Mouse (Mus musculus): Measurements from ENCODE around the gene St3gal3. TPM values are rescaled to one million over a fixed set of nuclear protein-coding genes. Genes with fewer than 3 reads are reported as not detected.

The St3gal3 gene
- total RNA-seq, 1 experiment from 2014 or later: 6.8 TPM

DNA sequence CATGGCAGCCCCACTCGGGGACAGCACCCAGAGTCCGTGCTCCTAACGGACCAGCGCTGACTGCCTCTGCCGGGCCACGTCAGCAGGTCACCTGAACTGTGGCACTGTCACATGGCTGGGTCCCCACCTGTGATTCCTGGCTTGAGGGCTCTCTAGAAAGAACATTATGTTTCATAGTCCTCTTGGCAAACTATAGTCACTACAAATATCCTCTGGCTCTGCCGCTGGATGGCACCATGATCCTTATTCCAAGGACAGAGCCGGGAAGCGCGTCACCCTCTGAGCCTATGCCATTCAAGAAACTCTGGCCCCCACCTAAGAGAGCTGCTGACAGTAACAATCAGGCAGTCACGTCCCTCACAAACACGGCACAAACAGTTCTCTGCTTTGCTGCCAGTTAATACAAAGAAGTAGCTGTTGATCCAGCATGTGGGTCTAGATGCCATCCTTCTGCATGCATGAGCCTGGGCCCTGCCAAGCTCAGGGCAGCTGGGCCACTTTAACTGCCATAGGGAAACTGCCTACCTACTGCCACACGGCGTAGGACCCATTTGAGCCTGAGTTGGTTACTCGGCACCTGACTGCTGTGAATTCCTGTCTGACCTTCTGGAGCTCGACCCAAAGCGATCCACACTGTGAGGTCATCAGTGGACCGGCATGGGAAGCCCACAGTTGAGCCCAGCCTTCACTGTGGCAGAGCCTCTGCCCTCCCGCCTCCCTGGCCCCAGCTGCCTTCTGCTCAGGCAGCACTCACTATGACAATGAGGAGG is 13.0 kb upstream of the St3gal3 start:
- no peak for ATAC-seq (replicated peaks in 1 of 2; ENCODE audit: insufficient read depth in 1 of 2, low FRiP score in 2 of 2, low TSS enrichment in 1 of 2, low read depth in 1 of 2, poor library complexity in 2 of 2, severe bottlenecking in 2 of 2)

GRCm38 (mm10) chr4:118147090-118147489 is 12.4 kb upstream of the St3gal3 start:
- no peak for ATAC-seq (replicated peaks in 1 of 2; ENCODE audit: insufficient read depth in 1 of 2, low FRiP score in 2 of 2, low TSS enrichment in 1 of 2, low read depth in 1 of 2, poor library complexity in 2 of 2, severe bottlenecking in 2 of 2)

DNA sequence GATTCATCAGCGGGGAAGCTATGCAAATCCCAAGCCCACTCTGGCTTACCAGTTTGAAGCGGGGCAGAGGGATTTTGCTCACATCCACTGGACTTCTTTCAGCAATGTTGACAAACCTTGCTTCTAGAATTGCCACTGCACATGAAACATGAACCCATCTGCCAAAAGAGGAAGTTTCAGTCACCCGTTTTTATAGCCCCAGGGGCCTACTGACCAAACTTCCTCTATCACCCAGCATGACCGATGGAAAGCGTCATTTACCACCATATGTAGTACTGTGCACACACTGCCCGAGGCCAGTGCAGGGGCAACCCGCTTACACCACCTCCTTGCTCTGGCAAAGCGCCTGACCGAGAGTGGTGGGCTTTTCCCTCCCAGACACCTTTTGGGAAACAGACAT is 9.6 kb upstream of the St3gal3 start:
- ATAC-seq (replicated peaks in 1 of 2; ENCODE audit: insufficient read depth in 1 of 2, low FRiP score in 2 of 2, low TSS enrichment in 1 of 2, low read depth in 1 of 2, poor library complexity in 2 of 2, severe bottlenecking in 2 of 2): peak; percentile 90 to 93

DNA sequence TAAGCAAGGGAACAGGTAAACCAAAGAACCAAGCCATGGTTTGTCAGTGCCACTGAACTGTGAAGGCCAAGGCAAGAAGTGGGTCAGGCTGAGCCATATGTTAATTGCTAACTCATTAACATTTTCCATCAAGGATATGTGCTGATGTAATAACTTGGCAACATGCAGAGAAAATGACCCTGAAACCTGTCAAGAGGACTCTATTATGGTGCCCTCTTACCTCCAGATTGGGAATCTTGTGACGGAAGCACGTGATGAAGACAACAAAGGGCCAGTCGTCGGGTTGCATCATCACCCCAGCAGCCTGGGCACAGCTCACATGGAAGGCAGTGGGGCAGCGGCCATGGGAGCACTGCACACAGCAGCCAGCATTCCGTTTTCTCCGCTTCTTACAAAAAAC is 9.0 kb upstream of the St3gal3 start:
- no peak for ATAC-seq (replicated peaks in 1 of 2; ENCODE audit: insufficient read depth in 1 of 2, low FRiP score in 2 of 2, low TSS enrichment in 1 of 2, low read depth in 1 of 2, poor library complexity in 2 of 2, severe bottlenecking in 2 of 2)

DNA sequence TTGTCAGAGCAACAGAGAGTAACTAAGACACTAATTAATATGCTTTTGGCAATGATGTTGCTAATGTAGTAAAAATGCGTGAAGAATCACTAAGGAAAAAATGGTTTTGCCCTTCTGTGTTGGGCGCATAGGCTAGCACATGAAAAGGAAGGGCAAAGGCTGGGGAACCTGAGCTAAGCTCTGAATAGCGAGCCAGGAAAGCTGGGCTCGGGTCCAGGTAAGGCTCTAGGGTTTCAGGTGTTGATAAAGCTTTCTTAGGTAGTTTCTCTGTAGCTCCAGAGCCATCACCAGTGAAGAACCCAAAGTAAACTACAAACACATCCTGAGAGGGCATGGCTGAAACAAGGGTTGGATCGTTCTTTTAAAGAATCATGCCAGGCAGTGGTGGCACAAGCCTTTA is 6.8 kb upstream of the St3gal3 start:
- no peak for ATAC-seq (replicated peaks in 1 of 2; ENCODE audit: insufficient read depth in 1 of 2, low FRiP score in 2 of 2, low TSS enrichment in 1 of 2, low read depth in 1 of 2, poor library complexity in 2 of 2, severe bottlenecking in 2 of 2)

- peak; percentile 40 to 49; a peak in 2 of 4 replicates for ATAC-seq (replicated peaks in 1 of 2; ENCODE audit: insufficient read depth in 1 of 2, low FRiP score in 2 of 2, low TSS enrichment in 1 of 2, low read depth in 1 of 2, poor library complexity in 2 of 2, severe bottlenecking in 2 of 2)
Observed at GRCm38 (mm10) chr4:118138891-118139290, 4.2 kb upstream of the St3gal3 start.

DNA sequence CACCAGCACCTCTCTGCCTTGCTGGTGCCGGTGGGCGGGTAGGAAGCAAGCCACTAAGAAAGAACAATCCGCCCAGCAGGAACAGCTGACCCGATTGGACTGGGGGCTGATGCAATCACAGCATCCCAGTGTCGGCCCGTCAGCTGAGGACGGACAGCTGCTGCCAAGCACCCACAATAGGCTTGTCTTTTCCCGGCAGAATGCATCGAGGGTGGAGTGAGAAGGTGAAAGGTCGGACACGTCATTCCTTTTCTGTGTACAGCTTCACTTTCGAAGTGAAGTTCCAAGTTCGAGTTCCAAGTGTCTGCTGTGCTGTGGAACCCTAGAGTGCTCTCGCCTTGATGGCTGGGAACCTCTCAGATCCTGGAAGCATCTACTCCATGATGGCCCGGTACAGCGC is 3.1 kb upstream of the St3gal3 start:
- ATAC-seq (replicated peaks in 1 of 2; ENCODE audit: insufficient read depth in 1 of 2, low FRiP score in 2 of 2, low TSS enrichment in 1 of 2, low read depth in 1 of 2, poor library complexity in 2 of 2, severe bottlenecking in 2 of 2): no peak

DNA sequence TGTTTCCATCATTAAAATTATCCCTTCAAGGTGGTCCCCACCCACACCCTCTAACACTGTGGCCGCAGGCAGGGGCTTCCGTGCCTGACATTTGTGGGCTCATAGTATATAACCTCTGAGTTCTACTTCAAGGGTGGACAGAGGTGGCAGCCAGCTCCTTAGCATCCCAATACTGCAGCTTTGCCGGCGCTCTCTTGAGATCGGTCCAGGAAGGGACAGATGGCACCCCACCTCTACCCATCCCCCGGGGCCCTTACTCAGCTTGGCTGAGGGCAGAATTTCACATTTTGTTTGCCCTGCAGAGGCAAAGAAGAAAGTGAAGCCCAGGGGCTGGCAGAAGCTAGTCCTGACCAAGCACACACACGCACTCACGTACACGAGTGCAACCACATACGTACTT is 2.6 kb upstream of the St3gal3 start:
- ATAC-seq (replicated peaks in 1 of 2; ENCODE audit: insufficient read depth in 1 of 2, low FRiP score in 2 of 2, low TSS enrichment in 1 of 2, low read depth in 1 of 2, poor library complexity in 2 of 2, severe bottlenecking in 2 of 2): no peak

- no peak for ATAC-seq (replicated peaks in 1 of 2; ENCODE audit: insufficient read depth in 1 of 2, low FRiP score in 2 of 2, low TSS enrichment in 1 of 2, low read depth in 1 of 2, poor library complexity in 2 of 2, severe bottlenecking in 2 of 2)
Observed at GRCm38 (mm10) chr4:118135414-118135813, 700 bp upstream of the St3gal3 start.

GRCm38 (mm10) chr4:118131329-118131728 is 3.4 kb downstream of the St3gal3 start:
- ATAC-seq (replicated peaks in 1 of 2; ENCODE audit: insufficient read depth in 1 of 2, low FRiP score in 2 of 2, low TSS enrichment in 1 of 2, low read depth in 1 of 2, poor library complexity in 2 of 2, severe bottlenecking in 2 of 2): no peak

- ATAC-seq (replicated peaks in 1 of 2; ENCODE audit: insufficient read depth in 1 of 2, low FRiP score in 2 of 2, low TSS enrichment in 1 of 2, low read depth in 1 of 2, poor library complexity in 2 of 2, severe bottlenecking in 2 of 2): no peak
Observed at GRCm38 (mm10) chr4:118123030-118123704, 11.5 kb downstream of the St3gal3 start.

GRCm38 (mm10) chr4:118122078-118122477 is 12.6 kb downstream of the St3gal3 start:
- no peak for ATAC-seq (replicated peaks in 1 of 2; ENCODE audit: insufficient read depth in 1 of 2, low FRiP score in 2 of 2, low TSS enrichment in 1 of 2, low read depth in 1 of 2, poor library complexity in 2 of 2, severe bottlenecking in 2 of 2)

DNA sequence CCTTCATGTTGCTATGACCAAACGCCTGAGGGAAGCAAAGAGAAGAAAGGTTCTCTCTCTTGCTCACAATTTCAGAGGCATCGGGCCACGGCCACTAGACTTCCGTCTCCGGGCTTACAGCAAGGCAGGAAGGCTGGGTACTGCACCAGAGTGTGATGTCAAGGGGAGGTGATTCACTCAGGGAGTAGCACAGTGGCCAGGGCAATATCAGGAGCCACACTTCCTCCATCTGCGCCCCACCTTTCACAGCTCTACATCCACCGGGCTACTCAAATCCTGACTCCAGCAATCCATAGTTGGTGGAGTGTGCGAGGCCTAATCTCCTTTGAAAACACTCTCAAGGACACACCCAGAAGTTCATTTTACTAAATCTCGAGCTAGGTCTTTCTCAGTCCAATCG is 17.1 kb downstream of the St3gal3 start:
- ATAC-seq (replicated peaks in 1 of 2; ENCODE audit: insufficient read depth in 1 of 2, low FRiP score in 2 of 2, low TSS enrichment in 1 of 2, low read depth in 1 of 2, poor library complexity in 2 of 2, severe bottlenecking in 2 of 2): no peak

- no peak for ATAC-seq (replicated peaks in 1 of 2; ENCODE audit: insufficient read depth in 1 of 2, low FRiP score in 2 of 2, low TSS enrichment in 1 of 2, low read depth in 1 of 2, poor library complexity in 2 of 2, severe bottlenecking in 2 of 2)
Observed at GRCm38 (mm10) chr4:118116098-118116497, 18.6 kb downstream of the St3gal3 start.

DNA sequence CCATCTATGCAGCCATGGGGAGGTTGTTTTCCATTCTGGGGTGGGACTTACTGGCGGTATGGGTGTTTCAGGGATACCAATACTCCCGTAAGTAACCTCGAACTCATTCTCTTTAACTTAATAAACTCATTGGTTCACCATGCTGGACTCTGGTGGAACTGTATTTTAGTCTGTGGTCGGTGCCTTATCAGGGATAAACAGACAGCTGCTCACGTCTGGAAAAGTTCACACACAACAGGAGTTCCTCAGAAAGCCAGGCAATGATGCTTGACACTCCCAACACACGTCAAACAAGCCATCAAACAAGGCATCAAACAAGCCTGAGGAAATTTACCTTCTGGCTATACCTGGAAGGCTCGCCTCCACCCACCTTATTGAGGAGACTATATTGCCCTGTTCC is 19.6 kb downstream of the St3gal3 start:
- no peak for ATAC-seq (replicated peaks in 1 of 2; ENCODE audit: insufficient read depth in 1 of 2, low FRiP score in 2 of 2, low TSS enrichment in 1 of 2, low read depth in 1 of 2, poor library complexity in 2 of 2, severe bottlenecking in 2 of 2)

DNA sequence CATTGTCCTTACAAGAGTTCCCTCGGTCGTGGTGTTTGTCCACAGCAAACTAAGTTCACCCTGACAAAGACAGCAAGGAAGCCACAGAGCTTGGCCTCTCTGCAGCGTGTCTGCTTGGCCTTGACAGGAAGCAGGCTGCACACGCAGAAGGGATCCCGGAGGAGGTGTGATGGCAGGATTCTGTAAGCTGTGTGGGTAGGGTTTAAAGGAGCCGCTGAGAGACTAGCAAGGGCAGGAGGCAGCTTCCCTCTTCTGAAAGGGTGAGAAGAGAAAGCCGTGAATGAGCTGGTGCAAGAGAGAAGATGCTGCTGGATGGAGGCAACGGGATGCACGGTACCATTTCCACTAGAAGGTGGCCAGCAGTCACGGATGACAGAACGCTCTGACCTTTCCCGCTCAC is 22.1 kb downstream of the St3gal3 start:
- no peak for ATAC-seq (replicated peaks in 1 of 2; ENCODE audit: insufficient read depth in 1 of 2, low FRiP score in 2 of 2, low TSS enrichment in 1 of 2, low read depth in 1 of 2, poor library complexity in 2 of 2, severe bottlenecking in 2 of 2)

- no peak; a peak in 1 of 4 replicates for ATAC-seq (replicated peaks in 1 of 2; ENCODE audit: insufficient read depth in 1 of 2, low FRiP score in 2 of 2, low TSS enrichment in 1 of 2, low read depth in 1 of 2, poor library complexity in 2 of 2, severe bottlenecking in 2 of 2)
Observed at GRCm38 (mm10) chr4:118109649-118110048, 25.1 kb downstream of the St3gal3 start.

- ATAC-seq (replicated peaks in 1 of 2; ENCODE audit: insufficient read depth in 1 of 2, low FRiP score in 2 of 2, low TSS enrichment in 1 of 2, low read depth in 1 of 2, poor library complexity in 2 of 2, severe bottlenecking in 2 of 2): no peak
Observed at GRCm38 (mm10) chr4:118108779-118109178, 25.9 kb downstream of the St3gal3 start.
